Mouse (Mus musculus) heart, embryonic 11.5 days (tissue): ENCODE measurements around the gene Gfm1. TPM values are rescaled to one million over a fixed set of nuclear protein-coding genes. Genes with fewer than 3 reads are reported as not detected.

ENCODE experiments used
- ATAC-seq: fragments of 200-750 bp; cut with Nextera tagmentation; replicated peaks from 2 replicates; pipeline ENCODE4 v1.8.0; 2017; ENCODE audit warnings: moderate library complexity; ENCODE audit not compliant: insufficient number of reproducible peaks, low FRiP score, low TSS enrichment
- H3K27ac ChIP-seq: fragments of 300-500 bp; sonication (generic); 2 replicates; pipeline ENCODE4 v1.5.1; 2014; ENCODE audit warnings: mild to moderate bottlenecking, low read depth, low read length
- H3K27me3 ChIP-seq: fragments of 300-500 bp; sonication (generic); 2 replicates; pipeline ENCODE4 v1.6.1; 2014; ENCODE audit warnings: mild to moderate bottlenecking, low read length, mixed read lengths; ENCODE audit not compliant: control insufficient read depth, insufficient read depth
- H3K36me3 ChIP-seq: fragments of 300-500 bp; sonication (generic); 2 replicates; pipeline ENCODE4 v1.6.1; 2014; ENCODE audit warnings: mild to moderate bottlenecking, low read length, moderate library complexity, mixed read lengths; ENCODE audit not compliant: control insufficient read depth, insufficient read depth
- H3K4me1 ChIP-seq: fragments of 300-500 bp; sonication (generic); 2 replicates; pipeline ENCODE4 v1.6.1; 2014; ENCODE audit warnings: low read length; ENCODE audit not compliant: control insufficient read depth, insufficient read depth
- H3K4me2 ChIP-seq: fragments of 300-500 bp; sonication (generic); 2 replicates; pipeline ENCODE4 v1.6.1; 2014; ENCODE audit warnings: mild to moderate bottlenecking, moderate library complexity
- H3K4me3 ChIP-seq: fragments of 300-500 bp; sonication (generic); 2 replicates; pipeline ENCODE4 v1.5.1; 2014; ENCODE audit warnings: low read depth, low read length
- H3K9ac ChIP-seq: fragments of 300-500 bp; sonication (generic); 2 replicates; pipeline ENCODE4 v1.6.1; 2014; ENCODE audit warnings: mild to moderate bottlenecking, low read depth, low read length, moderate library complexity
- H3K9me3 ChIP-seq: fragments of 300-500 bp; sonication (generic); replicated peaks from 2 replicates; pipeline ENCODE4 v1.6.1; 2016; ENCODE audit warnings: low read length; ENCODE audit not compliant: control insufficient read depth
- WGBS: fragments of 180-500 bp; shearing (Covaris S2); extraction: QIAGEN DNeasy Blood & Tissue Kit; methylation state at CpG from one replicate; pipeline ENCODE4 v1.1.7; 2014; ENCODE audit not compliant: insufficient replicate concordance; 5-methylcytosine and 5-hydroxymethylcytosine counted together
- polyA plus RNA-seq: library from polyadenylated mRNA; unstranded; fragments of >200 nt; fragmentation: Nextera tagmentation; extraction: Ambion mirVana; gene quantifications from 2 replicates; pipeline ENCODE4 v1.2.1, GENCODE M21; 2014

Gene Gfm1
- polyA plus RNA-seq, 1 experiment from 2014 or later: 99.5 TPM

DNA sequence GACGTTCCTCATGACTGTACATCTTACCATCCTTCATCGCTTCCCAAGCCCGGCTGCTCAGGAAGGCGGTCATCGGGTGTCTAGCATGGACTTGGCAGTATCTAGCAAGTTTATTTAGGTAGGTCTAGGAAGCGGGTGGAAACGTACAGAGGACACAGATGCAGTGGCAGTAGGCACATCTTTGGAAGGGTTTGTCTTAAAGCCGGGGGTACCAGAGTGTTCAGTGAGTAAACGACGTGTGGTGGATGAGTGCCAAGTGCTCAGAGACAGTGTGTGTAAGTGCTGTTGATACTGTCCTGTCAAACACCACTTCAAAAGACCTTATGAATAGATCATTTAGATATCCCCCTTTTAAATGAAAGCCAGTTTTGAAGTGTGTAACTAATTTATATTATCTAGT, 32.7 kb downstream of the Gfm1 start:
- ATAC-seq: no peak
- Histone ChIP-seq H3K4me1 (peaks cover 6% of the 10 kb centered on the region; the same call in 1 of the 2 replicates), H3K9me3 (no peaks in the 10 kb centered on the region), H3K27ac (no peak overlapping the region), H3K9ac (no peak overlapping the region; the same call in 1 of the 2 replicates), H3K36me3 (peaks cover 10% of the 10 kb centered on the region), H3K27me3 (no peaks in the 10 kb centered on the region), H3K4me3 (peak overlapping the region; percentile 62), H3K4me2 (peak overlapping the region; percentile 74)
- 33% methylated on average over 10 of the region's 10 CpGs for WGBS

DNA sequence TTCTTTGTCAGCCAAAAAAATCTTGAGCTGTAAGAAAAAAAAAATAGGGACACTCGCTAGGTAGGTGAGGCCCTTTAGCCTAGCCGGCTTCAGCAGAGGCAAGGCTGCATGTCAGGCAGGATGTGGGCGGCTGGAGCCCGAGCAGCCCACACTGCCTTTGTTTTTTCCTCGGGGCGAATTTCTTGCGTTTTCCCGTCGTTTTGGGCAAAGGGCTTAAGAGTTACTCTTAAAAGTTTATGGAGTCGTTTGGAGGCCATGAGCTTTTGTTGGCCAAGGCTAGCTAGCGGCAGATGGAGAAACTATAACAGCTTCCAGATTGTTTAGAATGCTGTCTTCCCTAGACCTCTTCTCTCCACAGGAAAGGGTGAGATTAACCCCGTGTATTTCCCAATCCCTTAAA, 33.1 kb downstream of the Gfm1 start:
- 3% methylated on average over 12 of the region's 12 CpGs for WGBS

DNA sequence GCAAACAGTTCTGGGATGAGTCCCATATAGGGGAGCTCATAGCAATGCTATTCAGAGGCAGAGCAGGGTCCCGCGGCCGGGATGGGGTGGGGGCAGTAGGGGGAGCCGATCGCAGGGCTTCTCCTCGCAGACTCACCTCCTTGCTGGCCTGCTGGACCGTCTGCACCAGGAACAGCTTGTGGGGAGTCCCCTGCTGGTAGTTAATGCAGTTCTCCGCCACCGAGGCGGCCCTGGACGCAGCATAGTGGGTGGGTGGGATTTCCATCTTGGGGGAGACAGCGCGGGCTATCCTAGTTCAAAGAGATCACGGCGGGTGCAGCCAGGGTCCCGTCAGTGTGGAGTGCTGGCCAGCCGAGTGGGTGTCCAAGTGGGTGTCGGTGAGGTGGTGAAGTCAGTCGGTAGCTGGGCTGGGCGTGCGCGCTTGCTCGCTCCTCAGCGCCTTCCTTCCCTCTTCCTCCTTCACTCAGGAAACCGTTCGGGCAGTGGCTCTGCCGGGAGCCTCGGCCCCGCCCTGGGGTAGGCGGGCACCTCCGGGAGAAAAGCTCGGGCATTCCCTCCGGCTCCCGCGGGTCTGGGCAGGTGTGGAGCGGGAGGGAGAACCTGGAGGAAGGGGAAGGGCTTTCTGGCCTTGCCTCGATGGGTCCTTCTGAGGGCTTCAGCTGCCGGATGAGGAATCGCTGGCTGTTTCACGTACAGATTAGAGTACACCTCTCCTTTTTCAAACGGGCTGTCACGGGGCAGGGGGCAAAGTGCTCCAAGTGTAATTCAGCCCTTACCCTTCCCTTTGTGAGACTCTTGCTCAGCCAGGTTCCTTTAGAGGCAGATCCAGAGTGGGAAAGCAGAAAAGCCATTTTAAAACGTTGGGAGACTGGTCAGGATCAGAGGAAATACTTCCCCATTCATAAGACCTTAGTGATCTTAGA, 33.8 kb downstream of the Gfm1 start, which contains the start of gene Lxn:
Gene Lxn (minus strand): TSS at position 477 of the 923 bp plus-strand sequence.
- peak; percentile 87 for ATAC-seq
- WGBS: under 1% methylated on average over 39 of the region's 43 CpGs
- peak within 1 kb of the TSS; percentile 65 for H3K9ac ChIP-seq

More for the DNA sequence above, 33.1 kb downstream of the Gfm1 start:
- H3K4me2 ChIP-seq: peak overlapping the region; percentile 74
- H3K9ac ChIP-seq: peak overlapping the region; percentile 65
- H3K27me3 ChIP-seq: no peaks in the 10 kb centered on the region
- no peak for ATAC-seq
- no peaks in the 10 kb centered on the region for H3K9me3 ChIP-seq
- peak overlapping the region; percentile 62 for H3K4me3 ChIP-seq
- H3K4me1 ChIP-seq: peaks cover 6% of the 10 kb centered on the region; the same call in 1 of the 2 replicates
- H3K27ac ChIP-seq: peak overlapping the region; percentile 30
- peaks cover 7% of the 10 kb centered on the region for H3K36me3 ChIP-seq

DNA sequence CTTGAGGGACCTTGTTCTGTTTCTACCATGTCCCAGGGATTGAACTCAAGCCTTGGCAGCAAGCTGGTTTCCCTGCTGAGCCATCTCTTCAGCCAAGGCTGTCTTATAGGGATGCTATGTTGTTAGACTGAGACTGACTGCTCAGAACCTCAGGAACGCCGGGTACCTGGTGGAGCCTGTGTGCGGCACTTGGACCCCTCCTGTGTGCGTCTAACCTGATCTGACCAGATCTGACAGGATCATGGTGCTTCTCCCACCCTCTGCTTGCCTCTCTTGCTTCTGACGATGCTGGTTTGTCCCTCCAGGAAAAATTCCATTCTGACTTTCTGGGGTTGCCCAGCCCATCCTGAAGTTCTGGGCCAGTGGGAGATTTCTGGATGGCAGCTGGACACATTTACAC, 36.7 kb downstream of the Gfm1 start:
- no peaks in the 10 kb centered on the region for H3K36me3 ChIP-seq
- H3K9me3 ChIP-seq: no peaks in the 10 kb centered on the region
- no peak for ATAC-seq
- no peak overlapping the region for H3K4me3 ChIP-seq
- H3K4me2 ChIP-seq: no peak overlapping the region
- no peak overlapping the region for H3K9ac ChIP-seq
- no peaks in the 10 kb centered on the region for H3K27me3 ChIP-seq
- WGBS: 94% methylated on average over 5 of the region's 5 CpGs
- H3K27ac ChIP-seq: no peak overlapping the region
- peaks cover 6% of the 10 kb centered on the region; the same call in 1 of the 2 replicates for H3K4me1 ChIP-seq

More for the DNA sequence above, 33.8 kb downstream of the Gfm1 start, which contains the start of gene Lxn:
- Histone ChIP-seq H3K9me3 (no peaks in the 10 kb centered on the region), H3K4me2 (peak within 1 kb of the TSS; percentile 74), H3K27ac (peak within 1 kb of the TSS; percentile 30), H3K4me3 (peak within 1 kb of the TSS; percentile 62), H3K4me1 (peaks cover 6% of the 10 kb centered on the region; the same call in 1 of the 2 replicates), H3K36me3 (peaks cover 3% of the 10 kb centered on the region), H3K27me3 (no peaks in the 10 kb centered on the region)

DNA sequence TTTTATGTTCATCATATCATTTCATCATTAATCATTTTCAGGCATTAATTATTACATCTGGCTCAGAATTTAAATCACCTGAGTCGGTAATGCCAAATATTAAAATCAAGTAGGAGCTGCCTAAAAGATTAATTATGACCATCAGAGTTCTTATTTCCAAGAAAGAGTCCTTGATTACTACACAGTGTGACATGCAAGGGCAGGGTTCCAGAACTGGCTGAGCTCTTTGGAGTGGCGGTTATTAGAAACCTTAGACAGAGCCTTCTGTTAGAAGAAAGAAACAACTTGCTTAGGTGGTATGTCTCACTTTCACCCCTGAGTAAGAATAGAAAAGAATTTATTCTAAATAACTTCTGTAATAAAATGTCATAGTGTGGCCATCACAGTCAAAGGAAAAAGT, 37.4 kb downstream of the Gfm1 start:
- WGBS: 86% methylated on average over 2 of the region's 2 CpGs
- no peak overlapping the region for H3K27ac ChIP-seq
- H3K9me3 ChIP-seq: no peaks in the 10 kb centered on the region
- H3K27me3 ChIP-seq: no peaks in the 10 kb centered on the region
- no peak overlapping the region for H3K9ac ChIP-seq
- ATAC-seq: no peak
- H3K4me3 ChIP-seq: no peak overlapping the region
- 0 out of 2 replicates have a peak, but pooled peaks cover 2% of the 10 kb centered on the region for H3K4me1 ChIP-seq
- no peak overlapping the region for H3K4me2 ChIP-seq
- no peaks in the 10 kb centered on the region for H3K36me3 ChIP-seq

DNA sequence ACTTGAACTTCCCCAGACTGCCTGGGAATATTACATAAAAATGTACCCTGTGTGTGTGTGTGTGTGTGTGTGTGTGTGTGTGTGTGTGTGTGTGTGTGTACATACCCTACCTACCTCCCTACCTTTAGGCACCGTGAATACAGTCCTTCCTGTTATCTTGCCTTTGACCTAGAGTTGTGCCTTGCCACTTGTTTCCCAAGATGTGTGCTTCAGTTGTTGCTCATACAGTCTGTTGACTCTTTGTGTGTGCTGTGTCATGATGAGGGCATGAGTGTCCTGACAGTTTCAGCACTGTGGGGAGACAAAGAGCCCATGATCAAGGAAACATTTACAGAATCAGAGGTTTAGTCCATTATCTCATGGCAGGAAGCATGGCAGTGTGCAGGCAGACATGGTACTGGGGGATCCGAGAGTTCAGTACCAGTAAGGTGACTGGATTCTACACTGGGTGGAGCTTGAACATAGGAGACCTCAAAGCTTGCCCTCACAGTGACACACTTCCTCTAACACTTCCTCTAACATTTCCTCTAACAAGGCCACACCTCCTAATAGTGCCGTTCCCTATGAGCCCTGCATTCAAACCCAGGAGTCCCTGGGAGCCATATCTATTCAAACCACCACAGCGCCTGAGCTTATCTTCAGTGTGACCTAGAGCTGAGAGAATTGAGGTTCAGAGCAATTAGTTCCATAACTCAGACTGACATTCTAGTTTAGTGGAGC, 41.7 kb downstream of the Gfm1 start:
- H3K9me3 ChIP-seq: no peaks in the 10 kb centered on the region
- no peaks in the 10 kb centered on the region for H3K4me1 ChIP-seq
- no peak overlapping the region for H3K4me2 ChIP-seq
- no peak overlapping the region for H3K27ac ChIP-seq
- 63% methylated on average over 4 of the region's 4 CpGs for WGBS
- H3K9ac ChIP-seq: no peak overlapping the region
- no peak overlapping the region for H3K4me3 ChIP-seq
- H3K36me3 ChIP-seq: peaks cover 4% of the 10 kb centered on the region; the same call in 1 of the 2 replicates
- no peak for ATAC-seq
- H3K27me3 ChIP-seq: no peaks in the 10 kb centered on the region

DNA sequence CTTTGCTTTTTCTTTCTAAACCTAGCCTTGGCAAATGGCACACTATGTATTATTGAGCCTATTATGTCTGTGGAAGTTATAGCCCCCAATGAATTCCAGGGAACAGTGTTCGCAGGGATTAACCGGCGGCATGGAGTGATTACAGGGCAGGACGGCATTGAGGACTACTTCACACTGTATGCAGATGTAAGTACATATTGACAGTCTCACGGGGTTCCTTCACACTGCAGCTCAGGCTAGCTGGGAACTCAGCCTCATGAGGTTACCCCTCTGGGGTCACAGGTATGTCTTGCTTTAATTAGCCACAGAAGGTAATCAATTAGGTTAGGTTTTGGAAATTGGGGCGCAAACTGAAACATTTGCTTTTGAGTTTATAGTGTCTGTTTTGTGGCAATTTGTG, 43.5 kb downstream of the Gfm1 start:
- ATAC-seq: no peak
- H3K9me3 ChIP-seq: no peaks in the 10 kb centered on the region
- 88% methylated on average over 6 of the region's 6 CpGs for WGBS

DNA sequence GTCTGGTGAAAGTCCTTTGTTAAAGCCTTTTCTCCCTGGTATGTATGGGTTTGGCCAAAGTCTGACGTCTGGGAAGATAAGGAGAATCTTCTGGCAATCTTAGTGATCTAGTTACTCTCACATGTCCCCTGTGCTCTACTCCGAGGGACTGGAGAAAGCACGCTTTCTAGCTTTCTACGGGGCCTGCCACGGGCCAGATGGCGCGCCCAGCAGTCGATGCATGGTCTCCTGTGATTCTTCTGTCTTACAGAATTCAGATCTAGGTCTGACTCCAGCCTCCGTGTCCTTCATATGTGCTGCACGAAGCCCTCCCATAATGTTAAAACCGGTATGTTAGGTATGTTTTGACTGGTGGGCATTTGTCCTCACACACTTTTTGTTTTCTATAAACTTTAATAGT, 49.9 kb downstream of the Gfm1 start:
- H3K9me3 ChIP-seq: no peaks in the 10 kb centered on the region
- H3K36me3 ChIP-seq: peaks cover 4% of the 10 kb centered on the region; the same call in 1 of the 2 replicates
- no peak overlapping the region for H3K4me2 ChIP-seq
- no peak overlapping the region for H3K4me3 ChIP-seq
- no peak overlapping the region for H3K9ac ChIP-seq
- ATAC-seq: no peak
- WGBS: 88% methylated on average over 11 of the region's 11 CpGs
- H3K4me1 ChIP-seq: no peaks in the 10 kb centered on the region; the same call in 1 of the 2 replicates
- H3K27me3 ChIP-seq: no peaks in the 10 kb centered on the region
- H3K27ac ChIP-seq: no peak overlapping the region

More for the DNA sequence above, 43.5 kb downstream of the Gfm1 start:
- Histone ChIP-seq H3K4me3 (no peak overlapping the region), H3K27me3 (no peaks in the 10 kb centered on the region), H3K9ac (no peak overlapping the region), H3K4me2 (no peak overlapping the region), H3K27ac (no peak overlapping the region), H3K4me1 (no peaks in the 10 kb centered on the region), H3K36me3 (peaks cover 4% of the 10 kb centered on the region; the same call in 1 of the 2 replicates)
